Mouse (Mus musculus) small intestine, adult 2 months (tissue): Measurements from ENCODE around the gene Map4.

Experiments
- CTCF ChIP-seq: fragments of 200-500 bp; IDR thresholded peaks from 2 replicates; pipeline ENCODE4 v1.5.1; 2012; ENCODE audit warnings: low read depth, mild to moderate bottlenecking, control low read depth, inconsistent platforms, low read length, moderate library complexity, mixed read lengths; ENCODE audit not compliant: insufficient replicate concordance, insufficient read length; ENCODE audit errors: extremely low read depth
- POLR2A ChIP-seq: fragments of 200-500 bp; IDR thresholded peaks from 2 replicates; pipeline ENCODE4 v1.6.1; 2012; ENCODE audit warnings: low read depth, mild to moderate bottlenecking, control low read depth, inconsistent platforms, low read length, moderate library complexity

GRCm38 (mm10) chr9:110062861-110063260 lies 131.6 kb downstream of the Map4 start:
- TF ChIP-seq POLR2A (no peak), CTCF (no peak)
